Mouse (Mus musculus) frontal cortex, adult (tissue): ENCODE measurements at regions not wholly inside any gene's neighbourhood (a gene's known extent, or its start where the extent isn't known, plus 50 kb on each side); places are given as distances from the start of the nearest gene placed in this dataset.
"Not testable (repeated sequence)": the region's sequence is repeated elsewhere in the genome, so short reads cannot be mapped to it uniquely, and the experiment has no call there.

Experiments
- ATAC-seq: cut with Nextera tagmentation; 2 replicates; pipeline ENCODE4 v1.9.2; 2017; ENCODE audit warnings: mild to moderate bottlenecking, moderate library complexity, mixed read lengths; ENCODE audit not compliant: low TSS enrichment

DNA sequence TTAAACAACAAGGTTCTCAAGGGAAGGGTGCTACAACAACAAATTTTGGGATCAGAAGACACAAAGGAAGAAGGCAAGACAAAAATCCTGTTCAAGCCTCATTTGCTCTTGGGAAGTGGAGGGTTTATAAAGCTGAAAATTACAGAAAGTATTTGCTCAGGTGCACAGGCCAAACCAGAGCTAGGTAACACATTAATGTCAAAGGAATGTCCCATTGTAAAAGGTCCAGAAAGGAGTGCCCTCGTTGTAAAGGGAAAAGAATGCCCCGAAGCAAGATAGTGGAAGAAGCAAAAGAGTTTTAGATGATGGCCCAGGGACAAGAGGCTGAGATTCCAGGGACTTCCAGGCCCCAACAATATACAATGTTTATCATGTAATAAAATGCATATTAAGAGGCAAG, 317.3 kb downstream of the Car8 start:
- no peak for ATAC-seq

GRCm38 (mm10) chr4:7913191-7913590, 325.6 kb downstream of the Car8 start:
- no peak for ATAC-seq

DNA sequence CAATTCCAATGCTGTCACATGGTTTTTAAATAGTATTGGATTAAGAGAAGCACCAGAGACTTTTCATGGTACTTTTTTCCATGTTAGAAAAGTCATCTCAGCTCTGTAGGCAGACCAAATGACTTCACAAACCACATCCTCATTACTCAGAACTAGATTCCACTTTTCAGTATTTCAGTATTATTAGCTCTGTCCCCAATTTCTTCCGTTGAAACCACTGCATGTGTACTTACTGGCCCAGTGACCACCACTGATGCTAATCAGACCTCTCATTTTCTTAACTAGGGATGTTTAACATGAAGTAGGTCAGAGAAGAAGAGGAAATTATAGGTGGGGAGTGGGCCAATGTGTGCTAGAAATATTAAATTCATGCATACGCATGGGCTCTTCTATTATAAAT, 326.2 kb downstream of the Car8 start:
- no peak for ATAC-seq

DNA sequence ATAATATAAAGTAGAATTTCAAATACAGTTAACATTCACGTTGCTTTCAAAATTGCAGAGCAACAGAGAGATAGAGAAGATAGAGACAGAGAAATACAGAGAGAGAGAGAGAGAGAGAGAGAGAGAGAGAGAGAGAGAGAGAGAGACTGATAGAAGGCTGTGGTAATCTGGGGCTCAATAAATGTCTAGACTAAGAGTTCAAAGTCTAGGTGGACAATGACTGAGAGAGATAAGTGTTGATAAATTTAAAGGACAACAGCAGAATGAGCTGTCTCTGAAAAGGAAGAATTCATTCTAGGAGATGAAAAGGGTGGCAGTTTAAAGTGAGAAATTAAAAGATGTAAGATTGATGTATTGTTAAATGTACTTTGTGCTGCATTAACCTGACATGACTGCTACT, 335.7 kb downstream of the Car8 start:
- ATAC-seq = no peak

DNA sequence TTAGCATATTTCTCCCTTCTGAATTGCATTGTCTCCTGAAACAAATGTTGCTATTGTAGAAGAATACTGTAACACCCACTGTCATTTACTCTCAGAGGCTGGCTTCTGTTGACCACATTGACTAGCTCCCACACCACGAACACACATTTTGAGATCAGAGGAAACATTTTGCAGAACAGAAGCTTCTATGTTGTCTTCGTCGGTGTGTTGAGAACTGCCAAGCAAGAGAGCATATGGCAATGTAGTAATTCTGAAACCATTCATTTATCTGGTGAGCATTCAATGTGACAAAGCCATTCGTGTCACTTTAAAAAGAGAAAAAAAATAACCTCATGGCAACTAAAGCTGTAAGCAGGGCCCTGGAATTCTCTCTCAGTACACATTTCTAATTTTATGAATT, 343.9 kb downstream of the Car8 start:
- no peak for ATAC-seq

DNA sequence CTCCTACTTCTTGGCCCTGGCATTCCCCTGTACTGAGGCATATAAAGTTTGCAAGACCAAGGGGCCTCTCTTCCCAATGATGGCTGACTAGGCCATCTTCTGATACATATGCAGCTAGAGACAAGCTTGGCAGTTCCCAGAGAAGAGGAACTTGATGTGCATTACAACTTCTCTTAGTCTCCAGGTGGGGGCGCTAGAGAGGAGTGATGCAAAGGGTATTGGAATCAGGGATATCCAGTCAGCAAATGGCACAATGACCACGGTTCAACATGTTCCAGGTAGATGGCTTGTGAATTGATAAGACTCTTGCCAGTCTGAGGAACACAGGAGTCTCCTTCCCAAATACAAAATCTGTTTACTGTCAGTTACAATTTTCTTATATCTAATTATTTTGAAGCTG, 347.7 kb downstream of the Car8 start:
- ATAC-seq = no peak

DNA sequence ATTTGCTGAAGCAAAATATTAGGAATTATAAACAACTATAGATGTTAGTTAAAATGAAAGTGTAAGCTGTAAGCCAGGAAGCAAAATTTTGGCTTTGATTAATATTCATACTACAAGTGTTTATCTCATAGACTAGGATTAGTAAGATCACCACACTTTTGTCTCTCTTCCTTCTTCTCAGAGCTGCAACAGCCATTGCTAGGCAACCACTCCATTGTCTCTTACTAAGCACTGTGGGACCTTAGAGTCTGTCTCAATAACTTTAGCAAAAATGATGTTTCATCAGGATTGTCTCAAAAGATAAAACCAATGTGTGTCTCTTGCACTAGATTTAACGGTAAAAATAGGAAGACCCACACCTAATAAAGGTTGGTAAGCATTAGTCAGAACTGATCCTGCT, 384.3 kb downstream of the Car8 start:
- no peak for ATAC-seq

DNA sequence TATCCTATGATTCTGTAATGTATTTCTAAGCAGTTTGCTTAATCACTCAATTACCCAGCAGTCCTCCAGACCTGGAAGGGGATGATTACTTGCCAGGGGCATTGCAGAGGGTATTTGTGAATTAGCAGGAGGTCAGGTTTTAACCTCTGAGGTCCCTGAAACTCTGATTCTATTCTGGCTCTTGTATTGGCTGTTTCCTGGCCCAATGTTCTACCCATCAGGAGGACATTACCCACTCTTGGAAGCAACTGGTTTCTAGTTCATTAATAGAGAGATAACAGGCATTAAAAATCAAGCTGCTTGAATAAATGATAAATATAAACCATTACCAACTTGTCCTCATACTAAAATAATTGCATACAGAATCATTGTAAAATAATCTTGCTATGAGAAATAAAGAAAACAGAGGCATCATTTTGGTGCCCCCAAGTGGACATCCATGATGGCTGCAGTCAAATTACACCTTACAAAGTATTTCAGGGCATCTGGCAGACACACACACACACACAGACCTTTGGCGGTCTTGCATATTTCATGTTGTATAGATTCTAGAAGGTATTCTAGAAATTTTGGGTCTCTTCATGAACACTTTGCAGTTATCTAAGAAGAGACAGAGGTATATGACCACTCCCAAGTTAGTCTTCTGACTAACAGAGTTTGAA, 385.6 kb downstream of the Car8 start:
- ATAC-seq = peak; percentile 50

GRCm38 (mm10) chr4:7852006-7852615, 386.7 kb downstream of the Car8 start:
- ATAC-seq = peak; percentile 90

- peak; percentile 84 for ATAC-seq
Measured at GRCm38 (mm10) chr4:7847411-7847810, 391.4 kb downstream of the Car8 start.

DNA sequence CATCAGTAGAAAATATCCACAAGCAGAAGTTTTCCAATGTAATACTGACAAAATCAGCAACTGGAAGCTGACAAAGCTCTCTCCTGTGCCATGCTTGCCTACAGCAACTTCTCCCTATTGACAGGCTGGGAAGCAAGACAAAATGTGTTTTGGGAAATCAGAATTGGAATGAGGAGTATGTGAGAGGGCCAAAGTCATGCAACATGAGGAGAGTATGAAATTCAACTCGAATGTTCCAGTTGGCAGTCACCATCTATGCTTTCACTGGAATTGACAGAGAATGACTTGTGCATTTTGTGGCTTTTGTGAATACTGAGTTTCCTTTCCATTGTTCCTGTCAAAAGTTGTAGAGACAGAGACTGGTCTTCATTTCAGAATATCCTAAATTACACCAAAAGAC, 409.7 kb downstream of the Car8 start:
- no peak for ATAC-seq

- no peak for ATAC-seq
Measured at GRCm38 (mm10) chr4:7819847-7820246, 419.0 kb downstream of the Car8 start.

DNA sequence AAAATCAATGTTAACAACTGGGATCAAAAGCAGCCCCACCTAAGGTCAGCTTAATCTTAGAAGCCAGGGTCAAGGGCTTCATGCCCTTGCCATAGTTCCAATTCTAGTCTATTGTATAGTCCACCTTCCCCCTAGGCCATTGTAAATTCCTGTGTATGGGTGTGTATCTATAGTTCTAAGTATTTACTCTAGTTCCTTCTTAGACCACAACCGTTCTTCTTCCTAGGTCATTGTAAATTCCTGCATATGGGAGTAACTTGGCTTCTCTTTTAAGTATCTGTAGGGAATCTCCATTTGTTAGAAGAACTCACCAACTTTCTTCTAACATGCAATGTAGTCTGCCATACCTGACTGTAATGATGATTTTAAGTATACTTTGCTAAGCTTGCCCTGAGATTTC, 461.1 kb downstream of the Car8 start:
- ATAC-seq = not testable (repeated sequence)

GRCm38 (mm10) chr4:7755473-7755872, 483.4 kb downstream of the Car8 start:
- no peak for ATAC-seq

DNA sequence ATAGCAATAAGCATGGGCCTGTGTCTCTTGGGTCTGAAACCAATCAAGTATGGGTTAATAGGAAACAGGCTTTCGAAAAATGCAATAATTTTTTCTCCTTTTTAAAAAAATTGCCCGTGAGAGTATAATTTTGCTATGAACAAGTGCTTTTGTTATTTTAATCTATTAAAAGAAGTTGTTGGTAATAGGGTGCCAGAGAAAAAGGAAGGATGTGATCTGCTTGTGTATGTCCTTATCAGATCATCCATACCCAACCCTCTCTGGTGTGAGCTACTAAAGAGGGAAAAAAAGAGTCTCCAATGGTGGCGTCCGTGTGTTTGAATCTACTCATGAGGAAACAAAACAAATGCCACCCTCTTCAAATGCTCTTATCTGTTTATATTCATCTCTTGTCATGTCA, 484.9 kb downstream of the Car8 start:
- ATAC-seq = no peak

DNA sequence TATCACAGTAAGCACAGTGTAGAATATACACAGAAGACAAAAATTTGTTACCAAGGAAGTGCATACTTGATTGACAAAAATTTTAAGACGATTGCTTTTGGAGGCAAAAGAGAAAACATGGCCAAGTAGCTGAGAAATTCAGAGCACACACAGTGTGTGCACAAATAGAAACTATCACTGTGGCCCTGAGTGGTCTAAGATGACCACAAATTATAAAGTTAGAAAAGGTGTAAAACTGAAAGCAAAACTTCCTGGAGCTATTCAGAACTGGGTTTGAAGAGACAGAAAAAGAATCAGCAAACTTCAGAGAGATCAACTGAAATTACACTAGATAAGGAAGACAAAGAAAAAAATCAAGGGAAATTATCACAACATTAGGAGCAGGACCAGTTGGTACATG, 487.6 kb downstream of the Car8 start:
- no peak for ATAC-seq

GRCm38 (mm10) chr4:7722893-7723292, 515.9 kb downstream of the Car8 start:
- no peak for ATAC-seq

- ATAC-seq = no peak
Measured at GRCm38 (mm10) chr4:7688516-7688915, 550.3 kb downstream of the Car8 start.

DNA sequence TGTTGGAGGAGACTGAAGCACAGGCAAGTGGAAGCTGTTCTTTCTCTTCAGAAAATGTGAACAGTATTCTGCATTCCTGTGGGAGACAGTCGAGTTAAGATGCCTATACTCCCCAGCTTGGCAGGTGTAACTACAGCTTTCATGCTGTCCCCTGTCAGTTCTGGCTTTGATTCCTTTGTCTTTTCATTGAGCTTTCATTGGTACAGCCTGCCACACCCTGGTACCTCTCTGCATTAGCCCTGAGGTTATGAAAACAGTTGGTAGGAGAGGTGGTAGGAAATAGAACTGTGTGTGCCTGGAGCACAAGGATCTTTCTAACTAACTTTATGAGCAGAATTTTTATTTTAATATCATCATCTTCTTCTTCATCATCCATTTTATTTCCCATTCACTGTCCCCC, 551.6 kb downstream of the Car8 start:
- ATAC-seq = no peak

DNA sequence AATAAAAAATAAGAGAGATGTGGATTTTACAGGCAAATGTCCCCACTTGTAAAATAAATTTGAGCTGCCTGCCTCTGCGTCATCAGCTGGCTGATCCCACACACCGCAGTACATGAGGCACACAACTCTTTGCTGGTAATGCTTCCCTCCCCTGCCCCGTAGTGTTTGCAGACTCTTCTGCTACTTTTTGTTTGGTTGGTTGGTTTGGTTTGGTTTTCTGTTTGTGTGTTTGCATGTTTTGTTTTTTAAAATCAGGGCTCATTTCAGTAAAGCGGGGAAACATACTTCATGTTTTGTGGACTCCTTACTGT, 568.1 kb downstream of the Car8 start:
- peak; percentile 69; the same call in 1 of the 2 replicates for ATAC-seq

- no peak for ATAC-seq
Measured at GRCm38 (mm10) chr4:7669992-7670794, 568.6 kb downstream of the Car8 start.

DNA sequence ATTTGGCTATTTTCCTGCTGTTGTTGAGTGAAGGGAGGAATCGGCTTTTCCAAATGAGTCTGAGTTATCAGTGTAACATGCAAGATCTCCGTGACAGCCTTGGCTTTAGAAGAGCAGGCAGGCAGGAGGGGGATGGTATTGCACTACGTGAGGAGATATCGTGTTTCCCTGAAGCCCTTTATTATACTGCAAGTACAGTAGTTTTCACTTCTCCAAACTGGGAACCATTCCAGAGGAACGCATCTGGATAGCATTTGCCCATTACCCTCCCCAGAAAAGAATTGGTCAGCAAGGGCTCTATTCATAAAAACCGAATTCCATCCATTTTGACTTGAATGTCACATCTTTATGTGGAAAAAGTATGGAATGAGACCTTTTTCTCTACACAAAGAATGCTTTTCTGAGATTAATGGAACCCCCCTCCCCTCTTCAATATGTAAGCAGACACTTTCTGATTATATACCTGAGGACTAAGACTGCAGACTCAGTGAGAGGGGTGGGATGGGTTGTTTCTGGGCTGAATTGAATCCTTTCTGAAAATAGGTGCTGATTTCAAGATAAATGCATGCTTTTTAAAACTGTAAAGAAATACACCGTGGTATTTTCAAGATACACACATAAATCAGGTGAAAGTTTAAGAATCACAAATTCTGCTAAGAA, 571.8 kb downstream of the Car8 start:
- no peak for ATAC-seq
